Mouse (Mus musculus) brown adipose tissue, adult 24 weeks (tissue): Measurements from ENCODE around the gene Grm8. TPM values are rescaled to one million over a fixed set of nuclear protein-coding genes. Genes with fewer than 3 reads are reported as not detected.

Source experiments
- H3K27ac ChIP-seq: fragments of 200-500 bp; replicated peaks from 2 replicates; pipeline ENCODE4 v1.5.1; 2012; ENCODE audit warnings: low read depth, mild to moderate bottlenecking, low read length
- H3K4me1 ChIP-seq: fragments of 200-500 bp; 2 replicates; pipeline ENCODE4 v1.6.1; 2012; ENCODE audit warnings: low read length, mixed read lengths; ENCODE audit not compliant: control insufficient read depth, insufficient read depth, insufficient read length
- H3K4me3 ChIP-seq: fragments of 200-500 bp; 2 replicates; pipeline ENCODE4 v1.5.1; 2012; ENCODE audit warnings: low read depth, mild to moderate bottlenecking, low read length, moderate library complexity; ENCODE audit not compliant: insufficient read depth
- polyA plus RNA-seq: library from polyadenylated mRNA; stranded (reverse); fragments of >200 nt; gene quantifications from 2 replicates; pipeline ENCODE4 v1.2.4, GENCODE M21; 2012; ENCODE audit not compliant: missing spikeins, insufficient read depth, insufficient read length

Grm8 gene
- polyA plus RNA-seq, 1 experiment = not detected

DNA sequence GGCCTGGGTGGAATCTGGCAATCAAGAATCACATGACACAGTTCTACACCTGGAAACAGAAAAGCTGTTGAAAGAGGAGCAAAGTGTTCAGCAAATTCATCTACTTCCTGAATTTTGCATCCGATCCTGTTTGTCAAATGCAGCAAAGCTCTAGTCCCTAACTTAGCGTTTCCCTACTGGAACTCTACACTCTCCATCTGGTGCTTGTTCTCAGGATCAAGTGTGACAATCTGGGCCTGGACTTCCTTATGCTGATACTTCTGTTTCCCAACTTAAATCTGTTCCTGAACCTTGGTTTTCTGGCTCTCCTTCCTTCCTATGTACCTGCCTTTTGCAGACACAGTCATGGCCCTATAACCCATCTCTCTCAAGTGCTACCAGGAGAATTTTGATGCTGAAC lies 166.1 kb downstream of the Grm8 start:
- Histone ChIP-seq H3K4me1 (no peaks in the 10 kb centered on the region), H3K27ac (no peak overlapping the region), H3K4me3 (no peak overlapping the region)

- Histone ChIP-seq H3K4me3 (no peak overlapping the region), H3K27ac (no peak overlapping the region), H3K4me1 (no peaks in the 10 kb centered on the region)
Measured at GRCm38 (mm10) chr6:27967037-27967436, 167.9 kb downstream of the Grm8 start.

DNA sequence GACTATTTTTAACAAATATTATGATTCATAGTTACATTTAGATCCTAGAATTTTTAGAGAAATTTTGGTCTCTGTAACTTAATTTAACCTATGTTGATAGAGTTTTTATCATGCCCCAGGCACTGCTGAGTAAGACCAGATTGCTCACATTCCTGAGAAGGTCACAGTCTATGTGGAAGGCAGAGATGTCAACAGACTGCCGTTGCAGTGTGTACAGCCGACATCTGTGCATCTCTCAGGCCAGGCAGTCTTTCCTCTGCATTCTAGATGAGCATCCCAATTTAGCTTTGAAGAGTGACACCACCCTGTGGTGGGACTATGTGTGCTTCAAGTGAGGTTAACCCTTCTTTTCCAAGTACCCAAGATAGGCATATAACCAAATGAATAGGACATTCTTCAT lies 169.7 kb downstream of the Grm8 start:
- Histone ChIP-seq H3K4me3 (no peak overlapping the region), H3K27ac (no peak overlapping the region), H3K4me1 (no peaks in the 10 kb centered on the region)

DNA sequence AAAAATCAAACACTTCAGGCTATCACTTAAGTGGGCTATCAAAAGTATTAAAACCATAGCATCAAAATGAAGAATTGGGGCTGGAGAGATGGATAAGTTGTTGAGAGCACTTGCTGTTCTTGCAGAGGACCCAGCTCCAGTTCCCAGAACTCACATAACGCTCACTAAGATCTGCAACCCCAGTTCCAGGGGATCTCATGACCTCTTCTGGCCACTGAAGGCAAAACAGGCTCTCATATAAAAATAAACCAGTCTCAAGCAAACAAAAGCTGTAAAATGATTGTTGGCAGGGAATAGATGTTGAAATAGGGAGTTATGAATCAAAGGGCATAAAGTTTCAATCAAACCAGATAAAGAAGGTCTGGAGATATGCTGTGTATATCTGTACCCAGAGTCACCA lies 171.1 kb downstream of the Grm8 start:
- Histone ChIP-seq H3K4me3 (no peak overlapping the region), H3K4me1 (no peaks in the 10 kb centered on the region), H3K27ac (no peak overlapping the region)

DNA sequence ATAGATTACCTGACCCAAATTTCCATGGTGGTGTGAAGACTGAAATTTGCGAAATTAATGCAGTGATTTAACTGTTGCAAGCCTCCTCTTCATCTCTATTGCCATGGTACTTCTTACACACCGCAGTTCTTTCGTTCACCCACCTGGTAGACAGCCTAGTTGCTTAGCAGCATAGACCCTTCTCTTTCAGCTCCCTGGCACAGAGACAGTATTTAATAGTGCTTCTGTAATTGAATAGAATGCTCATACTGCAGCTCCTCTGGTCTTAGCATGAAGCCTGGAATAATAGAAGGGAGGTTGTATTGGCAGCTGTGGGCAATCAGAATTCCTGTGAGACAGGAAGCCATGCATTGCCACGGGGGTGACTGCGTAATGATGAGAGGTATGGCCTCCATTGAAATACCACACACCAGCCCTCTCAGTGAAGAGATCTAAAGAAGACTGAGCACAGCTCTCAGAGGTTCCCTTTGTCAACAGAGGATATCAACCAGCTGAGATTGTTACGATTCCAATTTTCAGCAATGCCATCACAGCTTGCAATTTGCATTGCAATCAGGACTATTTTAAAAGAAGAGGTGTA lies 178.6 kb downstream of the Grm8 start:
- Histone ChIP-seq H3K4me3 (no peak overlapping the region), H3K27ac (no peak overlapping the region), H3K4me1 (no peaks in the 10 kb centered on the region)

GRCm38 (mm10) chr6:27951433-27951832 lies 183.5 kb downstream of the Grm8 start:
- no peak overlapping the region for H3K27ac ChIP-seq
- no peaks in the 10 kb centered on the region for H3K4me1 ChIP-seq
- no peak overlapping the region for H3K4me3 ChIP-seq

- no peak overlapping the region for H3K27ac ChIP-seq
- no peaks in the 10 kb centered on the region for H3K4me1 ChIP-seq
- H3K4me3 ChIP-seq = no peak overlapping the region
Measured at GRCm38 (mm10) chr6:27928058-27928457, 206.9 kb downstream of the Grm8 start.

DNA sequence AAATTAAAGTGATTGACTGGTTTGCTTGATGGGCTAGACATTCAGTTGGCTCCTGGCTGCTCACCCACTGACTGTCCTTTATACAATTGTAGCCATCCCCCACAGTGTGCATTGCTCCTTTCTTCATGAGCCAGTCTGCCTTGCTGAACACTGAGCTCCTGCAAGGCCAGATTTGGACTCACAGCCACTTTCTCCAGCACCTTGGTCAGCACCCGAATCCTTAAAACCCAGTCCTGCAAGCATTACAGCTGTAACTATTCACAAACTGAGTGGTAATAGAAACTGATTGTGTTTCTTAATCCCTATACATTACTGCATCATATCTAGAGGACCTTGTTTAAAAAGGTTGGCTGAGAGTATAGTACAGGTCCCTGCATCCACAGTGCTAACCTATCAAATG lies 221.7 kb downstream of the Grm8 start:
- Histone ChIP-seq H3K4me3 (no peak overlapping the region), H3K27ac (no peak overlapping the region), H3K4me1 (no peaks in the 10 kb centered on the region)

GRCm38 (mm10) chr6:27904358-27904757 lies 230.6 kb downstream of the Grm8 start:
- no peak overlapping the region for H3K27ac ChIP-seq
- H3K4me3 ChIP-seq = no peak overlapping the region
- no peaks in the 10 kb centered on the region for H3K4me1 ChIP-seq

DNA sequence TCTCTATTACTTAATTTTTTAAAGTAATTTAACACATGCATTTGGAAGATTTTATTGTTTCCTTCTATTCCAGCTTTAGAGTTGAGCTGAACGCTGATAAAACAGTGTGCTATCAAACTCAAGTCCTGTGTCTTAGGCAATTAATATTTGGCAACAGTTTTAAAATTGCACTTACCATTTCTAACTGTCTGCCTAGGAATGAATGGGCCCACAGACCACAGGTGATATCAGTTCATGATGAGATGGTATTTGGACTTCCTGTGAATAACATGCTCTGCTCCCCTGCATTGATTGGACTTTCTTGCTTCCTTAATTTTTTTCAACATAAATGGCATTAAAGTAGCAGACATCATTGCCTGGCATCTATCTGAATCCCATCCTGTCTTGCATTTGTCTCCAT lies 232.8 kb downstream of the Grm8 start:
- Histone ChIP-seq H3K27ac (no peak overlapping the region), H3K4me1 (no peaks in the 10 kb centered on the region), H3K4me3 (no peak overlapping the region)

DNA sequence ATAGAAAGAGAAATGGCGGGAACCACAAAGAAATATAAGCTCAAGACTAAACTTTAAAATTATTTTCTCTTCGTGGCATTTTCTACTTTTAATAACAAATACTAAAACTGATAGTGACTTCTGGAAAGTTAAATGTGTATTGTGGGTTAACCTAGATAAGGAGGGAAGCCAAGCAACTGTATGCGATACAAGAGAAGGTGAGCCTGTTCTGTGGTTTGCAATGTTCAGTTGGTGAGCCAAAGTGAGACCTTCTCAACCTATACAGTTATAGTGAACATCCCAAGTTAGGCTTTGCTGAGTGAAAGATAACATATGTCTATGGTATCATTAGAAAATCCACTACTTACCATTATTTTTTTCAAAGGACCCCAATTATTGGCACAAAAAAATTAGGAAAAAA lies 233.6 kb downstream of the Grm8 start:
- no peak overlapping the region for H3K27ac ChIP-seq
- no peaks in the 10 kb centered on the region for H3K4me1 ChIP-seq
- H3K4me3 ChIP-seq = no peak overlapping the region

DNA sequence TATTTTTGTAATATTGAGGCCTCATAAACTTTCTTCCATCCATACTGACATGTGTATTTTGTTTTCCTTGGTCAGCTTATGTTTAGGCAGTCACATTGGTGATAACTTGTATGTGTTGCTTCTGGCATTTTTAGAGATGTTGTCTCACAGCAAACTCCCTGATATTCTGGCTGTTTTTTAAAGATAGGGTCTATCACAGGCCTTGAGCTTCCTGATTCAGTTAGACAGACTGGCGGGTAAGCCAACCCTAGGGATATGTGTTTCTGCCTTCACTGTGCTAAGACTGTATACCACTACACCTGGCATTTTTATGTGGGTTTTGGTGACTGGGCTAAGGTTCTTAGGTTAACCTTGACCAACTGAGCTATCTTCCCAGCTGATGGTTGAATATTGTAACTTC lies 239.8 kb downstream of the Grm8 start:
- no peak overlapping the region for H3K4me3 ChIP-seq
- no peak overlapping the region for H3K27ac ChIP-seq

DNA sequence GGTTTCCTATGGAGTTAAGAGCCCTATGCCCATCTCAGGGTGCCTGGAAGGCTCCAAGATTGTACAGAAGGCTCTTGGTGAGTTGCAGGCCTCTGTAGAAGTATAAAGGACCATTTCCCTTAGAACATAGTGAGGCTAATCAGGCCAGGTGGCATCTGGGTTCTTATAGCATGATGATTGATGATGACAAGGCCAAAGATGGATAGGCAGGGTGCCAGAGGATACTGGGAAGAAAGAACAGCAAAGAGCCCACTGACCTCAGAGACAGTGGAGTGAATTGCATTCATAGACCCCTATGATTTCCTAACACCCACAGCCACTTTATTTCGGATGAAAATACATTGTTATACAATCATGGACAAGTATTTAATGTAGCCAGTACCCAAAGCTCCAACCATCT lies 242.1 kb downstream of the Grm8 start:
- H3K4me1 ChIP-seq = no peaks in the 10 kb centered on the region
- no peak overlapping the region for H3K4me3 ChIP-seq
- no peak overlapping the region for H3K27ac ChIP-seq

More for the DNA sequence above, 239.8 kb downstream of the Grm8 start:
- no peaks in the 10 kb centered on the region for H3K4me1 ChIP-seq

DNA sequence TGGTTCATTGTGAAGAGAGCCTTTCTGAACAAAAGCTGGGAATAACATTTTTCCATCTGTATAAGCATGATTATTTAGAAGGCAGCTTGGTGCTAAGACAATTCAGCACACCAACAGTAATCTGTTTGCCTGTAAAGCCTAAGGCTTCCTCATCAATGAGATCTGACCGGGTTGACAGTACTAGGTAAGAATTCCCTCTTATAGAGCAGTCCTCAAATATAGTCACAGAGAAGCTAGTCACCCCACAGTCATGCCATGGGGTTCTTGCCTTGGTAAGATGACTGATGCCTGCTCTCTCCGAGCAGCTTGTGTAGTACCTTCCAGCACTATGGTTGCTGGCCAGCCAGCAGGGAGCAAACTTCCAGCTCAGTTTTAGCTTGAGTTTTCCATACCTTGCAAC lies 246.6 kb downstream of the Grm8 start:
- Histone ChIP-seq H3K4me3 (no peak overlapping the region), H3K27ac (no peak overlapping the region), H3K4me1 (no peaks in the 10 kb centered on the region)

DNA sequence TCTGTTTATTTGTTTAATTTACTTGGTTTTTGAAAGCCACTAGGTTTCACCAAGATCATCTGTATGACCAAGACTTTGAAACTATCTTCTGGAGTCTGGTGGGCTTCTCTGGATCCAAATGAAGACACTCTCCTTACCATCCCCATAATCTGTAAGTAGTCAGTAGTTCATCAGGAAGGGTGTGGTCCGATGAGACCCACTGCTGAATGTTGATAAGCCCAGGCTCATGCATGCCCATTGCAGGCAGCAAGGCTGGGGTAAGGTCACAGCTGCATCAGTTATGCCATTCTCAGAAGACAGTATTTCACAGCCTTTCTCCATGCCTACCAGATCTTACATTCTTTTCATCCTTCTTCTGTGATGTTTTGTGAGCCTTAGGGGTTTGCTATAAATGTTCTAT lies 247.1 kb downstream of the Grm8 start:
- H3K4me1 ChIP-seq = no peaks in the 10 kb centered on the region
- no peak overlapping the region for H3K4me3 ChIP-seq
- H3K27ac ChIP-seq = no peak overlapping the region

DNA sequence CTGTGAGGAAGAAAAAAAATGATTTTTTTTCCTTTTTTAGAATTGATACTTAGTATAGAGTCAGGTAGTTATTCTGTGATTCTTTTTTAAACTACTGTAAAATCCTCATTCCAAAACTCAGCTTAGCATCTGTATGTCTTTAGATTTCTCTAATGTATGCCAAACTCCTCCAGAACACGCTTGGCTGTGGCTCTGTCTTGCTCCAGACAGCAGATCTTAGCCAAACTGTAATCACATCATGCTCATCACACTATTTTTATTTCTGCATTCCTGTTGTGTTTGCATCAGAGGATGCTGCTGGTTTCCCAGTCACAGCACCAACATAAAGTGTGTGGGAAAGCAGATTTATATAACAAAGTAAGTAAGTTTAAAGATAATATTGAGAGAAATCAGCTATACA lies 249.2 kb downstream of the Grm8 start:
- Histone ChIP-seq H3K4me1 (no peaks in the 10 kb centered on the region), H3K27ac (no peak overlapping the region), H3K4me3 (no peak overlapping the region)

- no peak overlapping the region for H3K27ac ChIP-seq
- no peaks in the 10 kb centered on the region for H3K4me1 ChIP-seq
- H3K4me3 ChIP-seq = no peak overlapping the region
Measured at GRCm38 (mm10) chr6:27849644-27850043, 285.3 kb downstream of the Grm8 start.
